Mouse (Mus musculus): Measurements from ENCODE around the gene Hoxb6.

The Hoxb6 gene

DNA sequence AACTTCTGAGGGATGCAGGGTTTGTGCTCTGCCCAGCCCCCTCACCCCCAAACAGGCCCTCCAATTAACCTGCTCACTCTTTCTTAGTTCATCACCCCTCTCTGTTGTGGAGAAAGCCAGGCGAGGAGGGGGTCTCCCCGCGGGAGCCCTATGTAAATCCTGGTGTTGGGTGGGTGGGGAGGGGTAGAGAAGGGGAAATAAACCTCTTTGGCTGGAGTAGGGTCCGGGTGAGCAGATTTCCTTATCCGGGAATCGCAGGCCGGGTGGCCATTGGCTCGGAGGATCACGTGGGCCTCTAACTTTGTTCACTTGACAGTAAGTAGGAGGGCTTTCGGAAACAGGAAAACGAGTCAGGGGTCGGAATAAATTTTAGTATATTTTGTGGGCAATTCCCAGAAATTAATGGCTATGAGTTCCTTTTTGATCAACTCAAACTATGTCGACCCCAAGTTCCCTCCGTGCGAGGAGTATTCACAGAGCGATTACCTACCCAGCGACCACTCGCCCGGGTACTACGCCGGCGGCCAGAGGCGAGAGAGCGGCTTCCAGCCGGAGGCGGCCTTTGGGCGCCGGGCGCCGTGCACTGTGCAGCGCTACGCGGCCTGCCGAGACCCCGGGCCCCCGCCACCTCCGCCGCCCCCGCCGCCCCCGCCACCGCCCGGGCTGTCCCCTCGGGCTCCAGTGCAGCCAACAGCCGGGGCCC is 26.2 kb downstream of the Hoxb6 start:
- DNase-seq, result peak; percentile 90

DNA sequence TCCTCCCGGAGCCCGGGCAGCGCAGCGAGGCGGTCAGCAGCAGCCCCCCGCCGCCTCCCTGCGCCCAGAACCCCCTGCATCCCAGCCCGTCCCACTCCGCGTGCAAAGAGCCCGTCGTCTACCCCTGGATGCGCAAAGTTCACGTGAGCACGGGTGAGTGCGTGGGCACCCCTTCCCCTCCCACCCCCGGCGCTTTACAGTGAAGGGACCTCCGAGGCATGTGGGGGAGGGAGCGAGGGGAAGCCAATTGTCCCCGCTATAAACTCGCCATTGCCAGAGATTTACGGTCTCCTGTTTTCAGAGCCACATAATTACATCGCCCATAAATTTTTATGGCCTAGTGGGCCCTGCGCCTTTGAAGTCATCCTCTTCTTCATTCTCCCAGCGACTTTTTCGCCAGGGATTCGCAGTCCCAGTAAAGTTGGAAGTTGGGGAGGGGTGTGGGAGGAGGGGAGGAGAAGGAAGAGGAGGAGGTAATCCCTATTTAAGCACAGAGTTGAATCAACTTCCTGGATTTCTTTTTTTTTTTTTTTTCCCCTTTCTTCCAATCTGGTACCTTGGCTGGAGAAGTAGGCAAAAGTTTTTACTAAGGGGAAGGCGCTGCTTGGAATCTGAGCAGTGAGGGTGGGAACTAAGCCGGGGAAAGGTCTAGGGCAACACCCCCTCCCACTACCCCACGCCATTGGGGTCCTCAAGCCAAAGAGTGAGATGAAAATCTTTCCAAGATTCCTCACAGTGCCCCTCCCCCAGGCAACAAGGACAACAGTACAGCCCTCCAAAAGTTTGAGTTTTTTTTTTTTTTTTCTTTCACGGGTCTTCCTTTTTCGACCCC is 27.0 kb downstream of the Hoxb6 start:
- peak; percentile 74 for DNase-seq

GRCm38 (mm10) chr11:96319910-96320309 is 27.6 kb downstream of the Hoxb6 start:
- DNase-seq, result peak; percentile 70

DNA sequence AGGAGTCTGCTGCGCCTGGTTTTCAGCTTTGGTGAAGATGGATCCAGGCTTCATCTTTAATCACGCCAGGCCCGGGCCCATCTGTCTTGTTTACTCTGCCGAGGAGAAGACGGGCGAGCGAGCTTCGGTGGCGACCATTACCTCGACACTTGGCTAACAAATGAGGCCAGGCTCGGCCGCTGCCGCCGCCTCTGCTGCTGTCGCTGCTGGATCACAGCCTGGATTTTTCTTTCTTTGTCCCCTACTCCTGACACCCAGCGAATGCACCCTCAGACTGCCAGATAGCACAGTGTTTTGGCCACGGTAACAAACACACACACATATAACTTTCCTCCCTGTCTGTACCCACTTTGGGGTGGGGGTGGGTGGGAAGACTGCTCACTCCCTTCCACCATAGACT is 28.4 kb downstream of the Hoxb6 start:
- peak; percentile 72 for DNase-seq

GRCm38 (mm10) chr11:96321846-96322245 is 29.6 kb downstream of the Hoxb6 start:
- no peak for DNase-seq

GRCm38 (mm10) chr11:96322738-96323137 is 30.5 kb downstream of the Hoxb6 start:
- DNase-seq, result no peak

- no peak for DNase-seq
These were observed 30.9 kb downstream of the Hoxb6 start, which contains the start of gene Hoxb3 for GRCm38 (mm10) chr11:96323154-96323553. Gene Hoxb3, plus strand, starts transcription at chr11:96323326.

DNA sequence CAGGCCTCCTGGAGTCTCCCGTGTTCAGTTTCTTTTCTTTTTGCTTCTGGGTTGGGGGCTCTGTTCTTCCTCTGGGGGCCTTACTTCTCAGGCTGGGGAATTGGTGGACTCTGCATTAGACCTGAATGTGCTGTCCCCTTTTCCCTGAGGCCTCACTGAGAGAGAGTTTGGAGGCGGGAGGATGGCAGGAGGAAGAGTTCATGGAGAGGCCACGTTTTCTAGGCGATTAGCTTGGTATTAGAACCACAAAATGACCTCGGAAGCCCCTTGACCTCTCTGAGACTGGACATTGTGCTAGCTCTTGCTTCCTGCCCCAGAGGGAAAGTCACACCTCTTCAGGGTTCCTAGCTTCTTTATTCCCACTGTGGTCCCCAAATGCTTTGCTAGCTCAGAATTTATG is 31.8 kb downstream of the Hoxb6 start:
- DNase-seq, result no peak

DNA sequence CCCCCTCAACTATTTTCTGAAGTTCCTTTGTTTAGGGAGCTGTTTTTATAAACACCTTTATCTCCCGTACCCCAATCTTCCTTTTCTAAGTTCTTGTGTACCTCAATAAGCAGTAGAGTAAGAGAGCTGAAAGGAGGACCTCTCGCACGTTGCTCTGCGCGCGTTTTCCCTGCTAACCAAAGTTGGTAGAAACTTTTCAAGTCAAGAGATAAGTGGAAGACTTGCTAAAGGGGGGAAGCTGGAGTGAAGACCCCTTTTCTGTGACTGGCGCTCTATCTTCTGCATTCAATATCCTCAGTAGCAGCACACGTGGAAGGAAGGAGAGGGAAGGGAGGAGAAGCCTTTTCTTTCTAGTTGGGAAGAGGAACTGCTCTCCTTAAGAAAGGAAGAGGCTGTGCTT is 32.7 kb downstream of the Hoxb6 start:
- DNase-seq, result no peak

GRCm38 (mm10) chr11:96325747-96326212 is 33.5 kb downstream of the Hoxb6 start:
- no peak for DNase-seq

DNA sequence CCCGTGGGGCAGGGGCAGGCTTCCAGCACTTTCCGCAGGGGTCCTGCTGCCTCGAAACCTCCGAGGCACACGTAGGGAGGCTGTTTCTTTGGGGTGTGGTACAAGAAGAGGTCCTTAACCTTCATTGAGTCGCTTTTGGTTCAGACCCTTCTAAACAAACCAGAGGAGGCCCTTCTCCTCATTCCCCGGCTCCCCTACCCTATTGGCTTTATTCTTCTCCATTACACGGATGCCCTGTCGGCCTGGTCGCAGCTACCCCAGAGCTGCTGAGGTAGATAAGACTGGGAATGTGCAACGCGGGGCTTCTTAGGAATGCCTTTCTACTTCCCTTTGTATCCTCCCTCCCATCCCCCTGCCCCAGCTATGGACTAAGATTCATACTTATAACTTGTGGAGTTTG is 34.4 kb downstream of the Hoxb6 start:
- DNase-seq, result no peak

DNA sequence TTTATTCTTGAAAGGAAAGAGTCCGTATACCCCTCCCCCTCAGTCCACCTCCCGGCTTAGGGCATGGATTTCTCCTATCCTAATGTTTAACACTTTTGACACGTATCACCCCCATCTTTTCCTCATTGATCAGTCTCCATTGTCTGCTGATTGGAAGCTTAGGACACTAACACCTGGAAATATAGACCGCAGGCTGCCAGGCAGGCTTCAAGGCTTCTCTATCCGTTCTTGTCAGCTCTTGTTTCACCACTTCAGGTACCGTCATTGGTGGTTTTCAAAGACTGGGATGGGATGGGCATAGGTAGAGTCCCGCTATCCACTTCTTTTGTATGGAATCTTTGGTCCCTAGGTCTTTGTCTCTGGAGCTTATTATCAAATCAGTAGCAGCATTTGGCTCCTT is 34.8 kb downstream of the Hoxb6 start:
- no peak for DNase-seq

DNA sequence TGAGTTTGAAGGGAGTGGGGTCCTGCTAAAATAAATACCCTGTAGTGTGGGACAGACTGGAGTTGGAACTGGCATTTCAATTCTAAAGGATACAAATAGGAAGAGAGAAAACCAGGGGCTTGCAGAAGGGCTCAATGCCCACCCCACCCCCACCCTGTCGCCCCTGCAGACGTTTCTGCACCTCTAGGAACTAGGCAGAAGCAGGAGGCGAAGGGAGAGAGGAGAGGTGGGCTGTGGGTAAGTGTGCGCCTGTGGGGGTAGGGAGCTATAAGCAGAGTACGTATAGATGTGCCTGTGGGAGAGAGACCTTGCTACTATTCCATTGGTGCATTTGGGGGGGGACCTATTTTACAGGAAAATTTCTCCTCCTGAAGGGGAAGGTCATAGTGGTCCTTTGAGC is 35.5 kb downstream of the Hoxb6 start:
- DNase-seq, result no peak

DNA sequence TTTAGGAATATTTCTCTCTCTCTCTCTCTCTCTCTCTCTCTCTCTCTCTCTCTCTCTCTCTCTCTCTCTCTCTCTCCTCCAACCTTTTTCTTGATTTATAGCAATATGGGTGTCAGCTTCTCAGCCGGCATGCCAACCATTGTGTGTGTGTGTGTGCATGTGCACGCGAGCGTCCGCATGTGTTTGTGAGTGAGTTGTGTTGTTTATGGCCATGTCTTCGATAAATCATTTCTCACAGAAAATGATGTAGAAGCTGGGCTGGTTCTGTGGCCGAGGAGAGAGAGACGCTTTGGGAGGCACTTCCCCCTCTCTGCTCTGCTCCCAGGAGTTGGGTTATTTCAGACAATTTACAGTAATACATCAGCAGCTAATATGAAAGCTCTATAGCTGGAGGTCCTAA is 36.3 kb downstream of the Hoxb6 start:
- DNase-seq, result no peak

GRCm38 (mm10) chr11:96332105-96332504 is 39.8 kb downstream of the Hoxb6 start:
- no peak for DNase-seq

DNA sequence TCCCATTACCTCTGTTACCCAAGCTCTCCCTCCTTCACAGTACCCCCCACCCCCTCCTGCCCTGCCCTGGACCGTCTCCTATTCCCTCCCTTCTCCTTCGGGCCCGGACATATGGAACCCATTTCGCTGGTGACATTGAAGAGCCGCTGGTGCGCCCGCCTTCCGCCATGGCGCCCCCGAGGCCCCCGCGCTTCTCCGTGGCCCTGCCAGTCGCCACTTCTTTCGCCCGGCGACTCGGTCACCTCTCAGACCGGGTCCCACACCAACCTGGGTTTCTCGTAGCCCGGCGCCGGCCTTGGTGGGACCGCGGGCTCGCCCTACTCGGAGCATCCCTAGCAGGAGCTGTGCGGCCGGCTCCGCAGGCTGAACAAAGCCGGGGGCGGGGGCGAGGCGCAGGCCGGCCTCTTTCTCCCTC is 40.3 kb downstream of the Hoxb6 start:
- DNase-seq, result no peak

- DNase-seq, result no peak
These were observed 41.1 kb downstream of the Hoxb6 start for GRCm38 (mm10) chr11:96333241-96334001.

- no peak for DNase-seq
These were observed 41.7 kb downstream of the Hoxb6 start for GRCm38 (mm10) chr11:96334002-96334364.

GRCm38 (mm10) chr11:96334998-96335397 is 42.7 kb downstream of the Hoxb6 start:
- no peak for DNase-seq

- no peak for DNase-seq
These were observed 44.3 kb downstream of the Hoxb6 start for GRCm38 (mm10) chr11:96336597-96336996.

DNA sequence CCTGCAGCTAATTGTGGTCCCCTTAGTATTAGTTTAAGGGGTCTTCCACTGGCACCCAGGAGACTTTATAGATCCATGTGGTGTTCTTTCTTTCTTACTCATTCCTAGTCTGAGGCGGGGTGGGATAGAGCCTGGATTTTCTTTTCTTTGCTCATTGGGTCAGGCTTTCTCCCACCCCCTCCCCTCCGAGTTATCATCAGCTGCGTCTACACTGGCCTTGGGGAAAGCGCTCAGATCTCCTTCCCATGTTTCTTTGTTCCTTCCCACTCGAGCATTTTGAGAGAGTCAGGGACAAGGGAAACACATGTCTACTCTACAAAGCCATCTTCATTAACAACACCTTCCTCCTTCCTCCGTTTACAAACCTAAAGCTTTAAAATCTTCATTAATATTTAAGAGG is 44.8 kb downstream of the Hoxb6 start:
- no peak for DNase-seq

DNA sequence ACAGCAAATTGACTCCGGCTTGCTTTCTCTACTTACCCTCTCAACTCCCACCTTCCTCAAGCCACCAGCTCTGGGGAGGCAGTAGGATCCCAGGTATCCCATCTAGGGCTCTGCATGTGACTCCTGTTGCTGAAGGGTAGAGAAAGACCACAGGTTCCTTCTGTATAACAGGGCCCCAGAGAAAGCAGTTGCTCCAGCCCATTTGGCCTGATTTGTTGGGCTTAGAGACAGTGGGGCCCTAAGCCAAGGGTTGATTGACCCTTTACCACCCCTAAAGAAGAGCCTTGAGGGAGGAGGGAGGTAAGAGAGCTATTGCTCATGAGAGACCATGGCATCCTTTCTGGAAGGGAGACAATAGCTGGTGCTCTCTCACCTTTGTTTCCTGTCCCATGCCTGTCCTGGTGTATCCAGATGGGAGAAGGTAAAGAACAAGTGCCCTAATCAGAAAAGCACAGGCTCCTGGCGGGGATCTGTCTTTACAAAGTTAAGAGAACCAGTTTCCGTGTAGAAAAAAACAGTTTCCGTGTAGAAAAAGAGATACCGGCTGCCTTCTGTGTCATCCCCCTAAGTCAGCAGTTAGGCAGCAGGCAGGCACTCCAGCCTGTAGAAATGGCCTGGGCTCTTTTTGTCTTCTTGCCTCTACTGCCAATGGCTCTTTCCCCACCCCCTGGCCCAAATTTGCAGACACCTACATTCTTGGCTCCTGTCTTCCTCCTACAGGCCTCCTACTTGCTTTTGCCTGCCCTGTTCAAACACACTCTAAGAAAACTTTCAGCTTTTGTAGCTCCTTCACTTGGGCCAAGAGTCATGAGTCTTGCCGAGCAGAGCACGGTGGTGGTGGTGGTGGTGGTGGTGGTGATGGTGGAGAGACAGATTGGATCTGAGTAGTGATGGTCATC is 46.9 kb downstream of the Hoxb6 start:
- DNase-seq, result peak; percentile 55
